Mouse (Mus musculus) spleen, adult 2 months (tissue): ENCODE results near the gene Farsb. TPM values are rescaled to one million over a fixed set of nuclear protein-coding genes. Genes with fewer than 3 reads are reported as not detected.
A peak's percentile ranks its signal among the peaks of the same experiment; 100 is the strongest.

Experiments used
- DNase-seq, 2 experiments: peaks; one replicate each; pipeline versions ENCODE4 v3.0.0 to v3.0.0-alpha.2; 2012 to 2021; ENCODE audit warnings: low spot score in 2 of 2, low read depth in 1 of 2
- H3K27ac ChIP-seq: fragments of 200-500 bp; 2 replicates; pipeline ENCODE4 v1.5.1; 2012; ENCODE audit warnings: low read length, inconsistent platforms; ENCODE audit not compliant: insufficient read depth
- H3K27me3 ChIP-seq: fragments of 200-500 bp; 2 replicates; pipeline ENCODE4 v1.6.1; 2012; ENCODE audit warnings: mild to moderate bottlenecking, moderate library complexity, low read length, inconsistent platforms; ENCODE audit not compliant: control insufficient read depth, insufficient read depth
- H3K36me3 ChIP-seq: fragments of 200-500 bp; 2 replicates; pipeline ENCODE4 v1.6.1; 2012; ENCODE audit warnings: mild to moderate bottlenecking, low read length, inconsistent platforms; ENCODE audit not compliant: control insufficient read depth, insufficient read depth
- H3K4me1 ChIP-seq: fragments of 200-500 bp; 2 replicates; pipeline ENCODE4 v1.6.1; 2011; ENCODE audit warnings: inconsistent platforms; ENCODE audit not compliant: control insufficient read depth, insufficient read depth, insufficient read length
- H3K4me3 ChIP-seq: fragments of 200-500 bp; 2 replicates; pipeline ENCODE4 v1.5.1; 2011; ENCODE audit warnings: mild to moderate bottlenecking, inconsistent platforms; ENCODE audit not compliant: insufficient read depth, insufficient read length; ENCODE audit errors: extremely low read depth
- CTCF ChIP-seq: fragments of 200-500 bp; IDR thresholded peaks from 2 replicates; pipeline ENCODE4 v1.5.1; 2011; ENCODE audit warnings: mild to moderate bottlenecking, inconsistent platforms; ENCODE audit not compliant: insufficient read depth, insufficient read length, insufficient replicate concordance; ENCODE audit errors: extremely low read depth
- POLR2A ChIP-seq: fragments of 200-500 bp; IDR thresholded peaks from 2 replicates; pipeline ENCODE4 v1.6.1; 2011; ENCODE audit warnings: low read depth, low read length, inconsistent platforms
- WGBS: fragments of 180-500 bp; shearing (Covaris S2); methylation state at CpG from one replicate; pipeline ENCODE4 v1.1.7; 2018; 5-methylcytosine and 5-hydroxymethylcytosine counted together
- polyA plus RNA-seq: library from polyadenylated mRNA; depleted of rRNA; stranded (reverse); fragments of >200 nt; gene quantifications from 2 replicates; pipeline ENCODE4 v1.2.3, GENCODE M21; 2012; rRNA removed

Farsb gene
- 6.6 and 8.7 TPM in 2 replicates for polyA plus RNA-seq

- WGBS: under 1% methylated on average over 31 of the region's 31 CpGs
- TF ChIP-seq CTCF: no peak
- TF ChIP-seq POLR2A: peak; percentile 37
- H3K36me3 ChIP-seq: no peaks in the 10 kb centered on the region
- peak; percentile 84 to 88 for DNase-seq
- H3K27me3 ChIP-seq: no peaks in the 10 kb centered on the region
- peaks cover 8% of the 10 kb centered on the region for H3K4me1 ChIP-seq
- H3K27ac ChIP-seq: peak within 1 kb of the TSS; percentile 79
- H3K4me3 ChIP-seq: peak within 1 kb of the TSS; percentile 83
Measured at GRCm38 (mm10) chr1:78488752-78489492, at the start of gene Farsb. Farsb (minus strand) TSS chr1:78488897.

GRCm38 (mm10) chr1:78538396-78538795 lies 49.7 kb upstream of the Farsb start:
- no peaks in the 10 kb centered on the region for H3K27me3 ChIP-seq
- peak in 1 of 2 experiments; percentile 59 for DNase-seq
- H3K4me3 ChIP-seq: no peak overlapping the region
- no peak for TF ChIP-seq CTCF
- no peak for TF ChIP-seq POLR2A
- 30% methylated on average over 5 of the region's 5 CpGs for WGBS
- no peaks in the 10 kb centered on the region for H3K36me3 ChIP-seq
- H3K27ac ChIP-seq: no peak overlapping the region
- H3K4me1 ChIP-seq: no peaks in the 10 kb centered on the region; the same call in 1 of the 2 replicates

- Histone ChIP-seq H3K27me3 (no peaks in the 10 kb centered on the region), H3K4me3 (peak overlapping the region; percentile 45), H3K36me3 (no peaks in the 10 kb centered on the region), H3K27ac (peak overlapping the region; percentile 60; the same call in 1 of the 2 replicates), H3K4me1 (no peaks in the 10 kb centered on the region; the same call in 1 of the 2 replicates)
- 3% methylated on average over 16 of the region's 16 CpGs for WGBS
- DNase-seq: peak; percentile 62 to 92
- TF ChIP-seq CTCF (no peak), POLR2A (no peak)
Measured at GRCm38 (mm10) chr1:78537494-78538010, 48.9 kb upstream of the Farsb start.

- Histone ChIP-seq H3K27me3 (no peaks in the 10 kb centered on the region), H3K4me3 (no peak overlapping the region), H3K36me3 (no peaks in the 10 kb centered on the region), H3K27ac (no peak overlapping the region), H3K4me1 (no peaks in the 10 kb centered on the region; the same call in 1 of the 2 replicates)
- WGBS: 28% methylated on average over 19 of the region's 19 CpGs
- peak; percentile 72; the same call in 1 of the 2 replicates for TF ChIP-seq CTCF
- no peak for TF ChIP-seq POLR2A
- peak; percentile 60 to 73 for DNase-seq
Measured at GRCm38 (mm10) chr1:78536310-78537164, 47.8 kb upstream of the Farsb start.

GRCm38 (mm10) chr1:78534428-78535150 lies 45.9 kb upstream of the Farsb start:
- no peak for DNase-seq
- H3K4me1 ChIP-seq: no peaks in the 10 kb centered on the region; the same call in 1 of the 2 replicates
- TF ChIP-seq CTCF: no peak
- TF ChIP-seq POLR2A: no peak
- WGBS: 88% methylated on average over 9 of the region's 9 CpGs
- no peak overlapping the region for H3K27ac ChIP-seq
- no peaks in the 10 kb centered on the region for H3K27me3 ChIP-seq
- H3K4me3 ChIP-seq: no peak overlapping the region
- H3K36me3 ChIP-seq: no peaks in the 10 kb centered on the region

GRCm38 (mm10) chr1:78532184-78532800 lies 43.6 kb upstream of the Farsb start:
- no peak for TF ChIP-seq CTCF
- no peak for TF ChIP-seq POLR2A
- no peaks in the 10 kb centered on the region for H3K36me3 ChIP-seq
- H3K27ac ChIP-seq: no peak overlapping the region
- no peak for DNase-seq
- WGBS: 88% methylated on average over 15 of the region's 15 CpGs
- no peak overlapping the region for H3K4me3 ChIP-seq
- no peaks in the 10 kb centered on the region for H3K27me3 ChIP-seq
- H3K4me1 ChIP-seq: no peaks in the 10 kb centered on the region
